In the genomic region with DNA sequence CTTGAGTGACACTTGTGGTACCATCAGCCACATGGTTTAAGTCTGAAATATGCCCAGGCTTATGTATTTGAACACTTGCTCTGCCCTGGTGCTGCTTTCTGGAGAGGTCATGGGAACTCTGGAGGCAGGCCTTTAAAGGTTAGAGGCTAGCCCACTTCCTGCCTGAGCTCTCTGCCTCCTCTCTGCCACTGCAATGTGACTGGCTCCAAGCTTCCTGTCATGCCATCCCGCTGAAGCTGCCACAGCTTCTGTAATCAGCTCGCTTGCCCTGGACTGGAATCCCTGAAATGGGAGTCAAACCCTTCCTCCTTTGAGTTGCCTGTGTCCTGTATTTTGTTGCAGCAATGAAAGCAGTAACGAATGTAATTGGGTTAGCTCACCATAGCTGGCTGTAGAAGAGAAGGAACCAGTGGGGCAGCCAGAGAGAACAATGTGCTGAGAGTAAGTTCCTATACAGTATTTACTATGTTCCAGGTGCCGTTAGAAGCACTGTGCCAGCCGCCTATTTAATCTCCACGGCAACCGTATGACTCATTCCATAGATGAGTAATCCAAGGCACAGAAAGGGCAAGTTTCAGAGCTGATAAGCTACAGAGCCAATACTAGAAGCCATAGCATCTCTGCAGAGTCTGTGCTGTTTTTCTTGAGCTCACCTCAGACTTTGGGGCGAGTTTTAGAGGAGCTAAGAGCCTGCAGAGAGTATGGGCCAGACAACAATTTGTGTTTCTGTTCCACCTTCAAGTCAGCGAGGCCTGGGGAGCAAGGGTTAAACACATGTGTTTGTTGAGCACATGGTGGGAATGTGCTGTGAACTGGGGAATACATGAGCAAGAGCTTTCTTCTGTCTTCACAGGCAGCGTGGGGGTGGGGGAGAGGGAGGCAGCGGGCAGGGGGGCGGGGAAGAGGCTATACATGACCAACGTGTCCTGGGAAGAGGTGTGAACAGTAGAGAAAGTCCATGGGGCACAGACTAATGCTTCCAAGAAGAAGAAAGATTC, we compare ENCODE assay signal across 8 mouse cellular contexts. TPM values are rescaled to one million over a fixed set of nuclear protein-coding genes. Genes with fewer than 3 reads are reported as not detected.
A peak's percentile ranks its signal among the peaks of the same experiment; 100 is the strongest.
DNase-seq lines count a peak whose midpoint lies in the region; ATAC-seq lines count a peak whose summit lies in the region.

No protein-coding gene starts in this region.

- DNase-seq in adrenal gland, adult (ENCODE audit: inconsistent age in 2 of 2, low spot score in 1 of 2) = peak; percentile 76 to 91
- no peak for DNase-seq in adrenal gland, adult 18-20 months (ENCODE audit: low spot score in 2 of 2)
- peak; percentile 15 to 56 for DNase-seq in left cerebral cortex, adult 8-10 months (ENCODE audit: low spot score in 2 of 2)
- DNase-seq in left cerebral cortex, postnatal 10 days (ENCODE audit: extremely low spot score in 1 of 2, low spot score in 2 of 2) = no peak
- DNase-seq in forelimb bud, embryonic 11.5 days (ENCODE audit: low read depth, low spot score) = peak; percentile 23
- no peak for DNase-seq in kidney, postnatal 25 days

- intact Hi-C loops in left cerebral cortex, postnatal 10 days (cut with DNase I) = no loop called here

- ATAC-seq in megakaryocyte progenitor cell, adult 5-6 weeks (replicated peaks; ENCODE audit: poor library complexity) = peak; percentile 58
- no peak for ATAC-seq in erythroblast, adult 5-6 weeks (replicated peaks; ENCODE audit: low FRiP score, poor library complexity, severe bottlenecking)

RNA-seq across cellular contexts. Expression of a gene that starts 15.3 kb away (rescaled TPM):
- total RNA-seq in adrenal gland, adult 18-20 months (2021) = 10 to 100 TPM; 39.7 to 45.9 TPM
- total RNA-seq in left cerebral cortex, adult 8-10 months (2022) = 10 to 100 TPM; 57.3 to 66.6 (median 61.9) TPM
- 10 to 100 TPM; 57.9 to 59.4 TPM for total RNA-seq in left cerebral cortex, postnatal 10 days (2021)
- 20.9 and 29.3 TPM in 2 replicates for total RNA-seq in megakaryocyte progenitor cell, adult 5-6 weeks (2015)
- 20.2 and 51.3 TPM in 2 replicates for total RNA-seq in megakaryocyte progenitor cell, adult 5-6 weeks (2017)
- total RNA-seq in erythroblast, adult 5-6 weeks (2015; ENCODE audit: low replicate concordance) = 5.4 and 13.6 TPM in 2 replicates
- 12.1 and 15.5 TPM in 2 replicates for total RNA-seq in erythroblast, adult 5-6 weeks (2017; ENCODE audit: low replicate concordance)

Comparison
In these comparisons a context has a peak if more than half of its experiments do, and no peak if none do; other contexts are left out.
1. DNase-seq: peak in adrenal gland, adult (2 of 2), left cerebral cortex, adult 8-10 months (2 of 2) and forelimb bud, embryonic 11.5 days (single experiment); none in adrenal gland, adult 18-20 months (0 of 2), left cerebral cortex, postnatal 10 days (0 of 2) and kidney, postnatal 25 days (0 of 2).